Mouse (Mus musculus) lung, adult 2 months (tissue): ENCODE results near the gene Fip1l1.

Source experiments
- CTCF ChIP-seq: fragments of 200-500 bp; IDR thresholded peaks from 2 replicates; pipeline ENCODE4 v1.5.1; 2011; ENCODE audit warnings: mild to moderate bottlenecking, low read length, control low read depth; ENCODE audit not compliant: insufficient read depth
- POLR2A ChIP-seq: fragments of 200-500 bp; IDR thresholded peaks from 2 replicates; pipeline ENCODE4 v1.6.1; 2011; ENCODE audit warnings: low read depth, mild to moderate bottlenecking, control low read depth, low read length, borderline replicate concordance; ENCODE audit errors: extremely low read depth

- no peak for TF ChIP-seq CTCF
- TF ChIP-seq POLR2A = peak; percentile 89
Measured at GRCm38 (mm10) chr5:74535240-74536021, at the start of gene Fip1l1.
